Mouse (Mus musculus): Measurements from ENCODE around the gene Tut1.
"Not testable (repeated sequence)": the region's sequence is repeated elsewhere in the genome, so short reads cannot be mapped to it uniquely, and the experiment has no call there.

Gene Tut1

GRCm38 (mm10) chr19:8999223-8999622 lies 45.6 kb downstream of the Tut1 start:
- DNase-seq (ENCODE audit: low read depth in 2 of 2, low spot score in 2 of 2), result no peak

GRCm38 (mm10) chr19:9006915-9007314 lies 53.3 kb downstream of the Tut1 start:
- DNase-seq (ENCODE audit: low read depth in 2 of 2, low spot score in 2 of 2), result not testable (repeated sequence)
